Mouse (Mus musculus): ENCODE results near the gene Trim66.

DNA sequence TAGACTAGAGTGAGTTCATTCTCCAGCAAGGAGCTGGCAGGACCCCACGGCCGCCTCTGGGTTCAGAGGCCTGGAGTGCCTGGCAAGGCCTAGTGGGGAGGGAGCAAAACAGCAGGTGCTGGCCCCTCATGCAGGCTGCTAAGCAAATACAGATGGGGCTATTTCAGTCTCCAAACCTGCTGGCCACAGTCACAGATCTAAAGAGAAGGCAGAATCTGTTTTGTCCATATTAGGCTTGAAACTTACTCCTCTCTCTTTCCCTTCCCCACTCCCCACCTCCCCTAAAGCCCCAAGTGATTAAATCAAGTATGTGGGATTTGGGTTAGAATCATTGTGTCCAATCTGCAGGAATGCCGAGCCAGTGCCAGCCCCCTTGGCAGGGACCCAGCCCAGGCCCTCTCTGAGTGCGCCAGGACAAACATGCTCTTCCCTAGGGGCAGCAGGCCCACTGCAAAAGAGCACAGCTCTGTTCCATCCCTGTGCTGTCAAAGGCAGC is 28.6 kb upstream of the Trim66 start:
- TF ChIP-seq EP300 (IDR thresholded peaks at IDR 0.05; ENCODE audit: low read depth) (no peak), CTCF (IDR thresholded peaks at IDR 0.05; ENCODE audit: low read depth) (no peak)

Measured in liver, postnatal 0 days (tissue).